Mouse (Mus musculus) limb, embryonic 12.5 days (tissue): ENCODE measurements at regions not wholly inside any gene's neighbourhood (a gene's known extent, or its start where the extent isn't known, plus 50 kb on each side); places are given as distances from the start of the nearest gene placed in this dataset.

ENCODE experiments used
- ATAC-seq: fragments of 200-750 bp; cut with Nextera tagmentation; 2 replicates; pipeline ENCODE4 v1.8.0; 2017; ENCODE audit warnings: low read depth, moderate TSS enrichment; ENCODE audit not compliant: insufficient number of reproducible peaks, insufficient read depth, low FRiP score, low TSS enrichment
- H3K27ac ChIP-seq: fragments of 300-500 bp; sonication (generic); 2 replicates; pipeline ENCODE4 v1.5.1; 2016; ENCODE audit warnings: mild to moderate bottlenecking, moderate library complexity
- H3K27me3 ChIP-seq: fragments of 300-500 bp; sonication (generic); 2 replicates; pipeline ENCODE4 v1.6.1; 2016; ENCODE audit warnings: mild to moderate bottlenecking, moderate library complexity
- H3K36me3 ChIP-seq: fragments of 300-500 bp; sonication (generic); 2 replicates; pipeline ENCODE4 v1.6.1; 2016; ENCODE audit warnings: mild to moderate bottlenecking, moderate library complexity
- H3K4me1 ChIP-seq: fragments of 300-500 bp; sonication (generic); replicated peaks from 2 replicates; pipeline ENCODE4 v1.6.1; 2016
- H3K4me2 ChIP-seq: fragments of 300-500 bp; sonication (generic); 2 replicates; pipeline ENCODE4 v1.6.1; 2016; ENCODE audit warnings: mild to moderate bottlenecking, moderate library complexity
- H3K4me3 ChIP-seq: fragments of 300-500 bp; sonication (generic); replicated peaks from 2 replicates; pipeline ENCODE4 v1.5.1; 2016; ENCODE audit warnings: mild to moderate bottlenecking
- H3K9ac ChIP-seq: fragments of 300-500 bp; sonication (generic); replicated peaks from 2 replicates; pipeline ENCODE4 v1.6.1; 2016; ENCODE audit warnings: mild to moderate bottlenecking, moderate library complexity
- H3K9me3 ChIP-seq: fragments of 300-500 bp; sonication (generic); 2 replicates; pipeline ENCODE4 v1.6.1; 2016; ENCODE audit warnings: mild to moderate bottlenecking, moderate library complexity
- WGBS: fragments of 180-500 bp; shearing (Covaris S2); methylation state at CpG from one replicate; pipeline ENCODE4 v1.1.7; 2016; 5-methylcytosine and 5-hydroxymethylcytosine counted together

DNA sequence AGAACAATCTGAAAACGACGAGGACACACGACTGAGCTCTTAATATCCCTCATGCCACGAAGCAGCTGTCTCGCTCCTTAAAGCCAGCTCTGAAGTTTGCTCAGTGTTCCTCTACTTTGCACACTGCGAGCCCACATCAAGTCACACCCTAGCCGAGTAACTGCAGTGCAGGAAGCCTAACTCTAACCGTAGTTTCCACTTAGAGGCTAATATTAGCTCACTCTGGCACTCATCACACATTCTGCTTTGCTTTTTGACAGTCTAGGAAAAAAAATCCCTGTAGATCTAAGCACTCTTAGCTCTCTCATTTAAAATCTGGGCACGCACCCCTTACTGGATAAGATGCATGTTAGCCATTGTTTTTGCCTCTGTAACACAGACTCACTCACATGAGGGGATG, 195.0 kb downstream of the Gpat3 start:
- Histone ChIP-seq H3K4me3 (no peak overlapping the region), H3K4me1 (no peaks in the 10 kb centered on the region), H3K9me3 (no peaks in the 10 kb centered on the region), H3K27me3 (no peaks in the 10 kb centered on the region), H3K4me2 (no peak overlapping the region), H3K36me3 (no peaks in the 10 kb centered on the region), H3K27ac (no peak overlapping the region), H3K9ac (no peak overlapping the region)
- 79% methylated on average over 9 of the region's 9 CpGs for WGBS
- ATAC-seq = no peak

DNA sequence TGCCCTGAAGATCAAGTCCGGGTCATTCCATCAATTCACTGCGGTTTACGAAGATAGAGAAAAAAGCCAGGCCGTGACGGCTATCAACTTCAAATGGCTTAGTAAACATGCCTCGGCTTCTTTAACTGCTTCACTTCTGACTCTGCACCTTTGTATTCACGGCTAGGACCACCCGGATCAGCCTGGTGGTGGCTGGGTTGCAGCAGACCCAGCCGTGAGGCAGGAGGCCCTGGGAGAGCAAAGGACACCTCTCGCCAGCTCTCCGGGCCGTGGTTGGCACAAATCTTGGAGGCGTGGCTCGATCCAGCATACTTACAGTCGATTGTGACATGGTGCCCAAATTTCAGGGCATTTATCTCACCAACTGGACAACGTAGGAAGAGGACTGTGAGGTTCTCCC, 187.5 kb downstream of the Gpat3 start:
- Histone ChIP-seq H3K4me3 (no peak overlapping the region), H3K9ac (no peak overlapping the region), H3K4me1 (no peaks in the 10 kb centered on the region), H3K27me3 (no peaks in the 10 kb centered on the region), H3K4me2 (no peak overlapping the region), H3K9me3 (no peaks in the 10 kb centered on the region), H3K36me3 (no peaks in the 10 kb centered on the region), H3K27ac (no peak overlapping the region)
- 70% methylated on average over 16 of the region's 16 CpGs for WGBS
- no peak for ATAC-seq

DNA sequence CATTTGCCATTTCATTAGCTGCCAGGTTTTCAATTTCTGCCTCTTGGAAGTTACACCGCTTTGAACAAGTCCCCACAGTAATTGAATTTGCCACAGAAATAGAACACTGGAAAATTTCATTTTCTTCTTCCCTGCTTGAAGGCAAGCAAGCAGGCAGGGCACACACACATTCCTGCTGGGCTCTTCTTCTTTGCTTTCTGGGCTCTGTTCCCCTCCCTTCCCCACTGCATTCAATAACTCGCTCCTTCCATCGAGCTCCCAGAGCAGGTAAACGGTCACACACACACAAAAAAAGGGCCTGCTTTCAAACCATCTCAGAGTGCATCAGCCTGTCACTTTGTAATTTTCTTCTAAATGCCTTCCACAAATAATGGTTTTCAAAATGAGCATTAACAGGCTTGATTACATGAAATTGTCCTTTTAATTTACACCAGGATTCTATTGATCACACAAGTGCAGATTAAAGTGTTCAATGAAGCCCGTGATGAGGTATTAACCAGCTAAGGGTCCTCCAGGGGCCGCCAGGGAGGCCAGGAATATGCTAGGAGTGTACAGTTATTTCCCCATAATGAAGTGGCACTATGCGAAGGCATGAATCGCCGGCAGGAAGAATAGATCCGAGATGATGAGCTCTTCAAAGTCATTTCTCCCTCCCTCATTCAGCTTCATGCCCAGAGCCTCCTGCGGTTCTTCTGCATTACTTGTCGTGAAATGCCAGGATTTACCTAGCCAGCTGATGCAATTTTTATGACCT, 186.8 kb downstream of the Gpat3 start:
- no peaks in the 10 kb centered on the region for H3K9me3 ChIP-seq
- WGBS = 81% methylated on average over 12 of the region's 12 CpGs
- no peak for ATAC-seq

DNA sequence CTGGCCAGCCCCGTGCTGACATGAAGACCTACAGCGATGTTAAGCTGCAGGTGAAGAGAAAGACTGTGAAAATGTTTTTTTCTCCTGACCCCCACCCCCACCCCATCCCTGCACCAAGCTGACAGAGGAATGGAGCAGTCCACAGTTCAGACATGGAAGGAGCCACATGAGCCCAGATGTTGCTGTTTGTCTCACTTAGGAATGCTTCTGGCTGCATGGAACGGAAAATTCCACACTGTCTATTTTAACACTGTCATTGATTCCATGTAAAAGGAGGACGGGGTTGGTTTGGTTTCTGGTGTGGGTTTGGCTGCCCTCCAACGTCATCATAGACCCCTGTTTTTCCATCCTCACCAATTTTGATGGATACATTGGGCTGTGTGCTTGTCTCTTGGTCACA, 179.3 kb downstream of the Gpat3 start:
- 82% methylated on average over 5 of the region's 5 CpGs for WGBS
- H3K9me3 ChIP-seq = no peaks in the 10 kb centered on the region
- no peak overlapping the region for H3K9ac ChIP-seq
- H3K27ac ChIP-seq = no peak overlapping the region
- no peaks in the 10 kb centered on the region for H3K36me3 ChIP-seq
- H3K4me2 ChIP-seq = no peak overlapping the region
- H3K4me1 ChIP-seq = 0 out of 2 replicates have a peak, but pooled peaks cover 4% of the 10 kb centered on the region
- ATAC-seq = no peak
- H3K27me3 ChIP-seq = peaks cover 6% of the 10 kb centered on the region; the same call in 1 of the 2 replicates
- no peak overlapping the region for H3K4me3 ChIP-seq

More for the DNA sequence above, 186.8 kb downstream of the Gpat3 start:
- H3K9ac ChIP-seq = no peak overlapping the region
- no peaks in the 10 kb centered on the region for H3K27me3 ChIP-seq
- no peaks in the 10 kb centered on the region for H3K36me3 ChIP-seq
- no peak overlapping the region for H3K27ac ChIP-seq
- no peak overlapping the region for H3K4me2 ChIP-seq
- H3K4me3 ChIP-seq = no peak overlapping the region
- H3K4me1 ChIP-seq = no peaks in the 10 kb centered on the region

DNA sequence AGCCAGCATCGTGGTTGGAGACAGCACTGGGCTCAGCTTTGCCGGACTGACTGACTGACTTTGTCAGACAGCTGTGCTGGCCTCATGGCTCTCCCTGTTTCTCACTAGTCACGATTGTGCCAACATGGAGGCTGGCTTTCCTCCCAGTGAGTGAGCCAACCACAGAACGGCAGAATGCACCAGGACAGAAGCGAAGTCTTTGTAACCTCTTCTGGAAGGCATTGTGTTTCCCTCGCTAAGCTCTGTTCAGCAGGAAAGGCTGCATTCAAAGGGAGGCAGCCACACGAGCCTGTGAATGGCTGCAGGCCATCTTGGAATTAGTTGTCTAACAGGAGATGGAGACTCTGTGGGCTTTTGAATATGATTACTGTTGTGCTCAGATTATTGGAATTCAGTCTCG, 178.3 kb downstream of the Gpat3 start:
- Histone ChIP-seq H3K36me3 (no peaks in the 10 kb centered on the region), H3K27me3 (peaks cover 6% of the 10 kb centered on the region; the same call in 1 of the 2 replicates), H3K27ac (no peak overlapping the region), H3K4me1 (0 out of 2 replicates have a peak, but pooled peaks cover 4% of the 10 kb centered on the region), H3K9ac (no peak overlapping the region), H3K4me3 (no peak overlapping the region), H3K9me3 (no peaks in the 10 kb centered on the region), H3K4me2 (no peak overlapping the region)
- 81% methylated on average over 8 of the region's 8 CpGs for WGBS
- no peak for ATAC-seq

DNA sequence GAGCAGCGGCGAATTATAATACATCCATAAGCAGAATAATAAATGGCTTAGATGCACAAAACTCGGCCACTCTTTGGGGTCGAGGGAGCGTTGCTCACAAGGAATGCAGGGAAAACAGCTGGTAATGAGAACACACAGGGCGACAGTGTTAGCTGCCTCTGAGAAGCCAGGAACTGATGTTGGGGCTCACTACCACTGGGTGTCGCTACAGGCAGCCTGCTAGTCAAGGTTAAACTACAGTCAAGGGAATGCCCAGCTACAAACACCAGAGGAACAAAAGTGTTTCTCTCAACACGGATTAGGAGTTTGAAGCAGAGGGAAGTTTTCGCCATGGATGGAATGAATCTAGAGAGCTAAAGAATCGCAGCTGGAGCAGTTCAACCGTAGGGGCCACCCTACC, 175.3 kb downstream of the Gpat3 start:
- Histone ChIP-seq H3K36me3 (no peaks in the 10 kb centered on the region), H3K9ac (no peak overlapping the region), H3K4me3 (no peak overlapping the region), H3K27ac (no peak overlapping the region), H3K4me1 (0 out of 2 replicates have a peak, but pooled peaks cover 4% of the 10 kb centered on the region), H3K4me2 (peak overlapping the region; percentile 32; the same call in 1 of the 2 replicates), H3K9me3 (no peaks in the 10 kb centered on the region), H3K27me3 (peaks cover 6% of the 10 kb centered on the region; the same call in 1 of the 2 replicates)
- peak; percentile 63; the same call in 1 of the 2 replicates for ATAC-seq
- WGBS = 9% methylated on average over 11 of the region's 11 CpGs

DNA sequence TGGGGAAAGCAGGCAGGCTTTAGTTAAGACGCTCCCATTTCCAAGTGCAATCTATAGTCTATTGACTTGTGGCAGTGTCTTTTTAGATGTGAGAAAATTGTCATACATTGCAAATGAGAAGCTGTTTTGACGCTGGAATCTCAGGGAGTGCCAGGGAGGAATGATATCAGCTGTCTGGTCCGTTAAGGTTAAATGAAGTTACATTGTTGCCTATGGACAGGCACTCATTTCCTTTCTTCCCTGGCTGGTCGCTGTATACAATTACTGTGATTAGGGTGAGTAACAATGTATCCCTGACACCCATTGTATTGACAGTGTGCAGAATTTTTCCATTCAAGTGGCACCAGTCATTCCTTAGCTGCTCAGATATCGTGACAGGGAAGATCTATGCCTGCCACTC, 168.3 kb downstream of the Gpat3 start:
- Histone ChIP-seq H3K4me3 (no peak overlapping the region), H3K27ac (no peak overlapping the region), H3K4me2 (no peak overlapping the region), H3K9me3 (no peaks in the 10 kb centered on the region), H3K9ac (no peak overlapping the region), H3K4me1 (no peaks in the 10 kb centered on the region), H3K36me3 (no peaks in the 10 kb centered on the region), H3K27me3 (no peaks in the 10 kb centered on the region; the same call in 1 of the 2 replicates)
- 81% methylated on average over 5 of the region's 5 CpGs for WGBS
- no peak for ATAC-seq

DNA sequence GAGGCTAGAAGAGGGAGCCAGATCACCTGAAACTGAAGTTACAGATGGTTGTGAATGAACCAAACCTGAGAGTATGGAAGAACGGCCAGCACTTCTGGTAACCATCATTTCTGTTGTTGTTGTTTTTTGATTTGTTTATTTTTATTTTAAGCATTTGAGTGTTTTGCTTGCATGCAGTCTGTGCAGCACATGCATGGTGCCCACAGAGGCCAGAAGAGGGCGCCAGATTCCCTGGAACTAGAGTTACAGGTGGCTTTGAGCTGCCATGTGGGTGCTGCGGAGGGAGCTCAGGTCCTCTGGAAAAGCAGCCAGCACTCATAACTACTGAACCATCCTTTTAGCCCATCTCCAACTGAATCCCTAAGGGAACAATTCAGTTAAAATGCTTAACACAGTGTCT, 159.7 kb downstream of the Gpat3 start:
- Histone ChIP-seq H3K36me3 (no peaks in the 10 kb centered on the region), H3K27me3 (no peaks in the 10 kb centered on the region), H3K4me3 (no peak overlapping the region), H3K4me1 (no peaks in the 10 kb centered on the region), H3K9me3 (no peaks in the 10 kb centered on the region), H3K9ac (no peak overlapping the region), H3K4me2 (no peak overlapping the region), H3K27ac (no peak overlapping the region)
- 68% methylated on average over 3 of the region's 3 CpGs for WGBS
- no peak for ATAC-seq

DNA sequence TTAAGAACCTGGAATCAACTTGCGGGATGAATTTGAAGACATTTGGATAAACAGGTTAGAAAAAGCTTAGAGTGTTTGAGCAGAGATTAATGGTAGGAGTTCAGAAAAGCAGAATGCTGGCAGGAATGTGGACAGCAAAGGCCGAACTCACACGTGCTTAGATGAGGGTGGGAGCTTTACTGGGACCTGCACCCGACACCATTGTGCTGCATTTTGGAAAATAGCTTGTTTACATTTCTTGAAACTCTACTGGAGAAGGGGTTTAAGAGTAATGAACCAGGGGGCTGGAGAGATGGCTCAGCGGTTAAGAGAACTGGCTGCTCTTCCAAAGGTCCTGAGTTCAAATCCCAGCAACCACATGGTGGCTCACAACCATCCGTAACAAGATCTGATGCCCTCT, 154.9 kb downstream of the Gpat3 start:
- no peaks in the 10 kb centered on the region for H3K4me1 ChIP-seq
- ATAC-seq = no peak
- WGBS = 89% methylated on average over 6 of the region's 6 CpGs
- H3K27ac ChIP-seq = no peak overlapping the region
- no peaks in the 10 kb centered on the region for H3K9me3 ChIP-seq
- H3K4me2 ChIP-seq = no peak overlapping the region
- no peaks in the 10 kb centered on the region for H3K27me3 ChIP-seq
- H3K4me3 ChIP-seq = no peak overlapping the region
- H3K9ac ChIP-seq = no peak overlapping the region
- no peaks in the 10 kb centered on the region for H3K36me3 ChIP-seq

DNA sequence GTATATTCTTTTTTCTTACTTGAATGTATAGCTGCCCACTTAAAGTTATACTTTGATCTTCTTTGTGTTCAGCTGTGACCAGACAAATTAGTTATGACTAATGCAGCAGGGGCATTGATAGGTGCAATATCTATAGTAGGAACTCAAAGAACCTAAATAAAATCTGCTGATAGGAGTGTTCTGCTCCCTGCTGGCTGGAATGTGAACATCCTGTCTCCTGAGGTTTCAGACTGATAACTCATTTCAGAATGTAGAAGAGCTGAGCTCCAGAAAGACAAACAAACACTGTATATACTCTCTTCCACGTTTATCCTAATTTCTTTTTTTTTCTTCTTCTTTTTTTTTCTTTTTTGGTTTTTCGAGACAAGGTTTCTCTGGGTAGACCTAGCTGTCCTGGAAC, 146.9 kb downstream of the Gpat3 start:
- H3K9ac ChIP-seq = no peak overlapping the region
- no peak overlapping the region for H3K4me3 ChIP-seq
- H3K27me3 ChIP-seq = no peaks in the 10 kb centered on the region
- H3K4me2 ChIP-seq = no peak overlapping the region
- no peak overlapping the region for H3K27ac ChIP-seq
- 84% methylated on average over 2 of the region's 2 CpGs for WGBS
- H3K9me3 ChIP-seq = no peaks in the 10 kb centered on the region
- no peak for ATAC-seq
- no peaks in the 10 kb centered on the region for H3K36me3 ChIP-seq
- no peaks in the 10 kb centered on the region for H3K4me1 ChIP-seq

DNA sequence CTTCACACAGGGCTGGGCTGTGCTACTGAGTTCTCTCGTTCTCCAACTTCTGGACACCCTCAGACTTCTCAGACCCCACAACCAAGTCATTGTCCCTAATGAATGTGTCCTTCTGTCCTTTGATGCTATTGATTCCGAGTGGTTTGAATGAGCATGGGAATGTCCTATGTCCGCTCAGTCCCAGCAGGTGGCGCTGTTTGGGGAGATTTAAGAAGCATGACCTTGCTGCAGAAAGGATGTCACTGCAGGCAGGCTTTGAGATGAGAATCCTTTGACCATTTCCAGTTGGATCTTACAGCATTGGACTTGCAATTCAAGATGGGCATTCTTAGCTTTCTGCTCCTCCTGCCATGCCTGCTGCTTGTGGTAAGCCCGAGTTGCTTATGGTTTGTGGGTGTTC, 146.1 kb downstream of the Gpat3 start:
- H3K9me3 ChIP-seq = no peaks in the 10 kb centered on the region
- no peak overlapping the region for H3K27ac ChIP-seq
- H3K4me3 ChIP-seq = no peak overlapping the region
- 30% methylated on average over 5 of the region's 5 CpGs for WGBS
- H3K27me3 ChIP-seq = no peaks in the 10 kb centered on the region
- no peak overlapping the region for H3K9ac ChIP-seq
- H3K4me2 ChIP-seq = no peak overlapping the region
- no peaks in the 10 kb centered on the region for H3K36me3 ChIP-seq
- H3K4me1 ChIP-seq = no peaks in the 10 kb centered on the region
- no peak for ATAC-seq

DNA sequence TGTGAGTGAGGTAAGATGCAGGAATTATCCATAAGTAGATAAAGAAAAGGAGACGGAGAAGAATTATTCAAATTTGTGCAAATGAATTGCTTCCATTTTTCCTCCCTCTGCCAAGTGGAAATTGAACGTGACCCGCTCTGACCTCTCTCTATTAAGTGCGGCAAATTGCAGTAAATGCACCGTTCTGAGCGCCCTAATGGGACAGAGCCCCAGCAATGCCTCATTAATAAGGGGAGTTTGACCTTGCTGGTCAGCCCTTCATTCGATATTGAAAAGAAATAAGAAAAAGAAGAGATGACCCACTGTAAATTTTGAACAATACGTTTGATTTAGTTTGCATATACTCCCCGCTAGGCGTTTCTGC, 137.0 kb downstream of the Gpat3 start:
- Histone ChIP-seq H3K4me2 (no peak overlapping the region), H3K27me3 (no peaks in the 10 kb centered on the region), H3K36me3 (no peaks in the 10 kb centered on the region), H3K9ac (no peak overlapping the region), H3K4me3 (no peak overlapping the region), H3K9me3 (no peaks in the 10 kb centered on the region), H3K27ac (no peak overlapping the region), H3K4me1 (no peaks in the 10 kb centered on the region; the same call in 1 of the 2 replicates)
- WGBS = 59% methylated on average over 10 of the region's 10 CpGs
- no peak for ATAC-seq
